Comparison of ENCODE assay signal across 8 mouse cellular contexts in the genomic region with DNA sequence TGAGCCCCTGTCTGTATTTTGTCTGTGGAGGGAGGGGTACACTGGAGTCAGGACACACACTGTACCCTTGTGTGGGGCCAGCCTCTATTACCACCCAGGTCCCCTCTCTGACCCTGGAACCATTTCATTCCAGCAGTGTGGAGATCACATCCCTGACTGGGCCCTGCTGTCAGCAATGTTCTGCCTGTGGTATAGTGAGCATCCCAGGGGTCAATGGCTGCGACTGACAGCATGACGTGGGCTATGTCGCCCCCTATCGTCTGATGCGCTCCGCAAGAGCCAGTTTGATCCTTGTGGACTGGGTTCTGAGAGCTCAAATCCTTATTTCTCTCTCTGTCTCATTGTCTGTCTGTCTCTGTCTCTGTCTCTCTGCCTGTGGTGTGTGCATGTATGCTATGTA. TPM values are rescaled to one million over a fixed set of nuclear protein-coding genes. Genes with fewer than 3 reads are reported as not detected.
A peak's percentile ranks its signal among the peaks of the same experiment; 100 is the strongest.
DNase-seq lines count a peak whose midpoint lies in the region; ATAC-seq lines count a peak whose summit lies in the region.

No protein-coding gene starts in this region.

- H3K27me3 ChIP-seq in forebrain, embryonic 15.5 days = no peaks in the 10 kb centered on the region

- H3K4me2 ChIP-seq in forebrain, embryonic 15.5 days (replicated peaks) = no peak overlapping the region

- ATAC-seq in forebrain, embryonic 15.5 days (replicated peaks) = peak; percentile 46

- no peak overlapping the region for H3K9ac ChIP-seq in forebrain, embryonic 15.5 days (replicated peaks)

- H3K9me3 ChIP-seq in forebrain, embryonic 15.5 days = no peaks in the 10 kb centered on the region

- H3K4me1 ChIP-seq in forebrain, embryonic 15.5 days = peaks cover 3% of the 10 kb centered on the region; the same call in 1 of the 2 replicates

- DNase-seq in ES-CJ7 (ENCODE audit: low read depth, low spot score) = peak; percentile 78
- peak; percentile 39 for DNase-seq in c-Kit-positive CD71-positive TER-119-negative erythroid progenitor cells, embryonic 14.5 days (ENCODE audit: low read depth)
- peak; percentile 90 for DNase-seq in heart, postnatal 4 days
- peak; percentile 54 to 84 for DNase-seq in layer of hippocampus, adult 8-10 months (ENCODE audit: low spot score in 2 of 2)
- DNase-seq in lung, postnatal 10 days = peak; percentile 86
- peak; percentile 94 for DNase-seq in retina, embryonic 14.5 days (ENCODE audit: low spot score)
- peak; percentile 74 for DNase-seq in thymus, postnatal 25 days

- no peak overlapping the region for H3K27ac ChIP-seq in forebrain, embryonic 15.5 days (replicated peaks)

- no peak overlapping the region for H3K4me3 ChIP-seq in forebrain, embryonic 15.5 days

- WGBS in forebrain, embryonic 15.5 days = 0% methylated on average over 6 of the region's 6 CpGs

- H3K36me3 ChIP-seq in forebrain, embryonic 15.5 days = no peaks in the 10 kb centered on the region

RNA-seq across cellular contexts. Expression of a gene that starts 35.2 kb away (rescaled TPM):
- polyA plus RNA-seq in forebrain, embryonic 15.5 days (2015; fragmentation: Nextera tagmentation; extraction: Ambion mirVana) = 14.3 and 17.4 TPM in 2 replicates
- total RNA-seq in heart, postnatal 4 days (2021) = 1 to 10 TPM; 1.2 to 1.7 TPM
- total RNA-seq in layer of hippocampus, adult 8-10 months (2022) = 1 to 10 TPM; 4.7 to 7.4 (median 5.7) TPM

Comparison
In these comparisons a context has a peak if more than half of its experiments do, and no peak if none do; other contexts are left out.
1. DNase-seq: peak in every context shown above with its lines; median percentile 94 in retina, embryonic 14.5 days; 90 in heart, postnatal 4 days; 86 in lung, postnatal 10 days; 78 in ES-CJ7; 74 in thymus, postnatal 25 days; 69 in layer of hippocampus, adult 8-10 months; 39 in c-Kit-positive CD71-positive TER-119-negative erythroid progenitor cells, embryonic 14.5 days.